Mouse (Mus musculus): ENCODE results near the gene Acap1. TPM values are rescaled to one million over a fixed set of nuclear protein-coding genes. Genes with fewer than 3 reads are reported as not detected.
A peak's percentile ranks its signal among the peaks of the same experiment; 100 is the strongest.

Gene Acap1
- polyA plus RNA-seq (2016; fragmentation: Nextera tagmentation; extraction: Ambion mirVana), result 0.83 and 1.3 TPM in 2 replicates

DNA sequence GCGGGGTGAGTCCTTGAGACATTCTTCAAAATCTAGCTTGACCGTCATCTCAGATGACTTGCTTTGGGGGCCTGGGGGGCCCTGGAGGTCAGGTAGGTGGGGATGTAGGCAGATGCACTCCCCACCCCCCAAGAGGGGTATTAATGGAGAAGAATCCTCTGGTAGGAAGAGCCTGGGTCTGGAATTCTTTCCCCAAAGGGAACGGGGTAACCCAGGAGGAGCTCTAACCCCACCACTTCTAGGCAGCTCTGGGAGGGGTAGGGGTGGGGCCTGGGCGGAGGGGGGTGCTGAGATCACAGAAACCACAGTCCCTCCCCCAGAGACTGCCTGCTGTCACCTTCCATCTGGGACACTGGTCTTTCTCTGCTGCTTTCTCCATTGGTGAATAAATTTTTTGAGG lies at the start of gene Acap1:
Acap1 (minus strand) TSS at position 249 of the 400 bp plus-strand sequence.
- Histone ChIP-seq H3K27ac (no peak within 1 kb of the TSS), H3K27me3 (0 out of 2 replicates have a peak, but pooled peaks cover 2% of the 10 kb centered on the region)

GRCm38 (mm10) chr11:69940962-69941361 lies 45.6 kb upstream of the Acap1 start:
- H3K36me3 ChIP-seq, result peaks cover 34% of the 10 kb centered on the region
- WGBS, result 84% methylated on average over 4 of the region's 4 CpGs

More for the DNA sequence above, at the start of gene Acap1:
- Histone ChIP-seq H3K9ac (no peak within 1 kb of the TSS), H3K9me3 (no peaks in the 10 kb centered on the region), H3K4me1 (peaks cover 12% of the 10 kb centered on the region), H3K4me2 (replicated peaks) (no peak within 1 kb of the TSS), H3K36me3 (0 out of 2 replicates have a peak, but pooled peaks cover 3% of the 10 kb centered on the region), H3K4me3 (no peak within 1 kb of the TSS)
- 63% methylated on average over 4 of the region's 4 CpGs for WGBS
- no peak for ATAC-seq (ENCODE audit: insufficient number of reproducible peaks, insufficient read depth, low FRiP score, low TSS enrichment)

GRCm38 (mm10) chr11:69939731-69940130 lies 44.4 kb upstream of the Acap1 start:
- H3K4me2 ChIP-seq (replicated peaks), result no peak overlapping the region
- no peak overlapping the region for H3K4me3 ChIP-seq
- no peak overlapping the region for H3K9ac ChIP-seq
- peaks cover 19% of the 10 kb centered on the region; the same call in 1 of the 2 replicates for H3K27me3 ChIP-seq
- H3K4me1 ChIP-seq, result peaks cover 32% of the 10 kb centered on the region
- H3K36me3 ChIP-seq, result peaks cover 22% of the 10 kb centered on the region
- no peak overlapping the region for H3K27ac ChIP-seq
- no peak for ATAC-seq (ENCODE audit: insufficient number of reproducible peaks, insufficient read depth, low FRiP score, low TSS enrichment)
- WGBS, result 90% methylated on average over 17 of the region's 17 CpGs
- no peaks in the 10 kb centered on the region for H3K9me3 ChIP-seq

More at GRCm38 (mm10) chr11:69940962-69941361, 45.6 kb upstream of the Acap1 start:
- no peak overlapping the region for H3K4me3 ChIP-seq
- H3K9me3 ChIP-seq, result no peaks in the 10 kb centered on the region
- no peak for ATAC-seq (ENCODE audit: insufficient number of reproducible peaks, insufficient read depth, low FRiP score, low TSS enrichment)
- H3K4me1 ChIP-seq, result peaks cover 32% of the 10 kb centered on the region
- H3K27ac ChIP-seq, result no peak overlapping the region
- H3K9ac ChIP-seq, result no peak overlapping the region
- H3K4me2 ChIP-seq (replicated peaks), result no peak overlapping the region
- peaks cover 19% of the 10 kb centered on the region; the same call in 1 of the 2 replicates for H3K27me3 ChIP-seq

GRCm38 (mm10) chr11:69939181-69939580 lies 43.8 kb upstream of the Acap1 start:
- WGBS, result 71% methylated on average over 5 of the region's 5 CpGs
- Histone ChIP-seq H3K9ac (no peak overlapping the region), H3K4me3 (no peak overlapping the region), H3K27ac (no peak overlapping the region), H3K27me3 (peaks cover 19% of the 10 kb centered on the region; the same call in 1 of the 2 replicates), H3K9me3 (no peaks in the 10 kb centered on the region), H3K36me3 (peaks cover 16% of the 10 kb centered on the region), H3K4me2 (replicated peaks) (no peak overlapping the region), H3K4me1 (peaks cover 34% of the 10 kb centered on the region)
- ATAC-seq (ENCODE audit: insufficient number of reproducible peaks, insufficient read depth, low FRiP score, low TSS enrichment), result no peak

DNA sequence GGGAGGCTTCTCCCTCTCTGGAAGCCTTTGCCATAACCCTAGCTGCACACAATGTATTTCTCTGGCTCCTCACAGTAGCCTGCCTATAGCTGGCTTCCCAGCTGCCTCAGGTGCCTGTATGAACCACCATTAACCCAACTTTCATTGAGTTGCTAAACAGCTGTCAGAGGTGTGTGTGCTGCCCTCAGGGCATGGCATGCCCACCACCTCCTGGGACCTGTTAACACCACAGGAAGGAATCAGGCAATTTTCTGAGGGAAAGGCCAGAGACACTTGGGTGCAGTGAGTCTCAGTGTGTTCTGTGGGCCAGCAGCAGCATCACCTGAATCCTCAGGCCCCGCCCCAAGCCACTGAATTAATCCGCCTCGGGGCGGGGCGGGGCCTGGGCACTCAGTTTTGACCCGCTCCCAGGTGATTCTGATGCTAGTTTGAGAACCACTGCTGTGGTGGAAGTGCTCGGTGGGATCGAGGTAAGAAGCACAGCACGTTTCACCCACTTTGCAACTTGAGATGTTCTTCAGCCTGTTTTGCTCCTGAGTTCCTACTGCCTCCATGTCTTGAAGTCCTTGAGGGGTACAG lies 43.2 kb upstream of the Acap1 start:
- H3K9me3 ChIP-seq, result no peaks in the 10 kb centered on the region
- peaks cover 31% of the 10 kb centered on the region for H3K4me1 ChIP-seq
- WGBS, result 18% methylated on average over 9 of the region's 9 CpGs
- no peak overlapping the region for H3K4me3 ChIP-seq
- no peak for ATAC-seq (ENCODE audit: insufficient number of reproducible peaks, insufficient read depth, low FRiP score, low TSS enrichment)
- H3K36me3 ChIP-seq, result peaks cover 11% of the 10 kb centered on the region
- H3K27me3 ChIP-seq, result peaks cover 19% of the 10 kb centered on the region; the same call in 1 of the 2 replicates
- no peak overlapping the region for H3K4me2 ChIP-seq (replicated peaks)
- H3K27ac ChIP-seq, result no peak overlapping the region
- 0 out of 2 replicates have a peak overlapping the region, but pooled peaks have one; percentile 30 for H3K9ac ChIP-seq

- Histone ChIP-seq H3K4me3 (no peak overlapping the region), H3K4me1 (peaks cover 31% of the 10 kb centered on the region), H3K27ac (no peak overlapping the region), H3K9ac (0 out of 2 replicates have a peak overlapping the region, but pooled peaks have one; percentile 30), H3K36me3 (peaks cover 5% of the 10 kb centered on the region), H3K27me3 (peaks cover 19% of the 10 kb centered on the region; the same call in 1 of the 2 replicates), H3K9me3 (no peaks in the 10 kb centered on the region), H3K4me2 (replicated peaks) (no peak overlapping the region)
- WGBS, result 65% methylated on average over 5 of the region's 5 CpGs
- no peak for ATAC-seq (ENCODE audit: insufficient number of reproducible peaks, insufficient read depth, low FRiP score, low TSS enrichment)
These were observed 42.5 kb upstream of the Acap1 start for GRCm38 (mm10) chr11:69937834-69938233.

DNA sequence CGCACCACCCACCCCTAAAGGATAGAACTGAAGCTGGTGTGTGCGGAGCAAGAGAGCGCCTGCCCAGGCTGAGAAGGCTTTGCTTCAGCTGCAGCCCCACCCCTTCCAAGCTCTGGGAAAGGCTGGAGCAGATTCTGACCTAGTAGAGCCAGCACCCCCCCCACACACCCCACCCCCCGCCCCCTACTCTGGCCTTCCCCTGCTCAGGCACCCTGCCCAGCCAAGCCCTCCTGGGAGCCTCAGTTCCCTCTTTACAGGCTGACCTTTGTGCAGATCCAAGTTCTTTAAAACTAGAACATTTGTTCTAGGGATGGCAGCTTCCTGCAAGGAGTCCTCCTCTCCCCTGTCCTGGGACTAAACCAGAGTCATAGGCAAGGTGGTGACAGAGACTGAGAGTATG lies 42.0 kb upstream of the Acap1 start:
- Histone ChIP-seq H3K9ac (no peak overlapping the region), H3K36me3 (0 out of 2 replicates have a peak, but pooled peaks cover under 1% of the 10 kb centered on the region), H3K4me1 (peaks cover 31% of the 10 kb centered on the region), H3K27me3 (peaks cover 19% of the 10 kb centered on the region; the same call in 1 of the 2 replicates), H3K4me3 (0 out of 2 replicates have a peak overlapping the region, but pooled peaks have one; percentile 61), H3K27ac (no peak overlapping the region), H3K4me2 (replicated peaks) (peak overlapping the region; percentile 100; the same call in 1 of the 2 replicates), H3K9me3 (no peaks in the 10 kb centered on the region)
- WGBS, result 44% methylated on average over 3 of the region's 4 CpGs
- no peak for ATAC-seq (ENCODE audit: insufficient number of reproducible peaks, insufficient read depth, low FRiP score, low TSS enrichment)

- Histone ChIP-seq H3K4me1 (peaks cover 31% of the 10 kb centered on the region), H3K4me2 (replicated peaks) (peak overlapping the region; percentile 100), H3K4me3 (peak overlapping the region; percentile 61), H3K9me3 (no peaks in the 10 kb centered on the region), H3K9ac (peak overlapping the region; percentile 74; the same call in 1 of the 2 replicates), H3K27ac (no peak overlapping the region), H3K27me3 (peaks cover 19% of the 10 kb centered on the region; the same call in 1 of the 2 replicates), H3K36me3 (no peaks in the 10 kb centered on the region)
- no peak for ATAC-seq (ENCODE audit: insufficient number of reproducible peaks, insufficient read depth, low FRiP score, low TSS enrichment)
- 41% methylated on average over 9 of the region's 9 CpGs for WGBS
These were observed 41.5 kb upstream of the Acap1 start for GRCm38 (mm10) chr11:69936714-69937347.

DNA sequence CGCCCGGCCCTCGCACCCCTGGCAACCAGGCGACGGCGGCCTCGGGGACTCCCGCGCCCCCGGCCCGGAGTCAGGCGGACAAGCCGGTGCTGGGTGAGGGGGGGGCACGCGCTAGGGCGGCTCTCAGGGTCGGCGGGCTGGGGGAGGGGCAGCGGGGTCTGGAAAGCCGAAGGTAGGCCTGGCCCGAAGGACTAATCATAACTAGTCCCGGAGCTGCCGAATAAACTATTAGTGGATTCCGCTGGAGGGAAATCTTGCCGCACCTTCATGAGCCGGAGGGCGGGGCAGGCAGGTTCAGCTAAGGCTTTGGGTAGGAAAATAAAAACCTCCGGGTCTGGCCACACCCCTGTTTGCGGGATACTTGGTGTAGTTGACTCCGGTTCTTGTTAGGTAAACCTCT lies 40.8 kb upstream of the Acap1 start:
- H3K27ac ChIP-seq, result no peak overlapping the region
- peaks cover 31% of the 10 kb centered on the region for H3K4me1 ChIP-seq
- H3K9ac ChIP-seq, result peak overlapping the region; percentile 74
- no peak for ATAC-seq (ENCODE audit: insufficient number of reproducible peaks, insufficient read depth, low FRiP score, low TSS enrichment)
- H3K27me3 ChIP-seq, result peaks cover 19% of the 10 kb centered on the region; the same call in 1 of the 2 replicates
- H3K9me3 ChIP-seq, result no peaks in the 10 kb centered on the region
- H3K4me3 ChIP-seq, result peak overlapping the region; percentile 61
- 3% methylated on average over 30 of the region's 30 CpGs for WGBS
- no peaks in the 10 kb centered on the region for H3K36me3 ChIP-seq
- peak overlapping the region; percentile 100 for H3K4me2 ChIP-seq (replicated peaks)

DNA sequence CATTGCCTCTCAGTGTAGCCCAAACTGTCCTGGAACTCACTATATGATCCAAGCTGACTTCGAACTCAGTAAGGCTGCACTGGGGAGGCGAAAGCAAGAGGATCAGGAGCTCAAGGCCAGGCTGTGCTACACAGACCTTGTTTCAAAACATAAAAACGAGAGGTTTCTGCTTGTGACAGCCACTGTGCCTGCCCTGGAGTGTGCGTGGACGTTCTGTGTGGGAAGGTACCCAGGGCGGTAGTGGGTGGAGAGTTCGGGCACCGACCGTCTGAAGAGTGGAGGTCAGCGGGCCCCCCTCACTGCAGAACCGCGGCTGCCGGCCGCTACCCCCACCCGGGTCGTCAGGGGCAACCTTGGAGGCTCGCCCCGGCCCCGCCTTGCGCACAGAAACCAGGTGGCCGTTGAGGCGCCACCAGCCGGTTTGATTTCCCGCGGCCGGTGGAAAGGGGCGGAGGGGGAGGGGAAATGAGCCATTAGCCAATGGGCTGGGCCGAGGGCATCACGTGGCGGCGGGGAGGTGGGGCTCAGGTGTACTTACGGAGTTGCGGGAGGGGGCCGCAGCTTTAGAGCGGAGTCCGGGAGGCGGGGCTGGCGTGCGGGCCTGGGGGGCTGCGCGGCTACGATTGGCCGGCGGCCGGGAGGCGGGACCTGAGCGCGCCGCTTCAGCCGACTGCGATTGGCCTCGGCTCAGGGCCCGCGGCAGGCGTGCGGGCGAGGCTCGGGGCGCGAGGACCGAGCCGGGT lies 40.0 kb upstream of the Acap1 start, which contains the start of gene Ybx2:
Ybx2 (plus strand) TSS at position 660 of the 743 bp plus-strand sequence.
- ATAC-seq (ENCODE audit: insufficient number of reproducible peaks, insufficient read depth, low FRiP score, low TSS enrichment), result peak; percentile 89
- H3K27me3 ChIP-seq, result peaks cover 19% of the 10 kb centered on the region; the same call in 1 of the 2 replicates
- peak within 1 kb of the TSS; percentile 100 for H3K4me2 ChIP-seq (replicated peaks)
- H3K27ac ChIP-seq, result 0 out of 2 replicates have a peak within 1 kb of the TSS, but pooled peaks have one; percentile 36
- H3K4me3 ChIP-seq, result peak within 1 kb of the TSS; percentile 61
- peak within 1 kb of the TSS; percentile 74 for H3K9ac ChIP-seq
- no peaks in the 10 kb centered on the region for H3K9me3 ChIP-seq
- peaks cover 31% of the 10 kb centered on the region for H3K4me1 ChIP-seq
- WGBS, result 2% methylated on average over 54 of the region's 62 CpGs
- H3K36me3 ChIP-seq, result no peaks in the 10 kb centered on the region

DNA sequence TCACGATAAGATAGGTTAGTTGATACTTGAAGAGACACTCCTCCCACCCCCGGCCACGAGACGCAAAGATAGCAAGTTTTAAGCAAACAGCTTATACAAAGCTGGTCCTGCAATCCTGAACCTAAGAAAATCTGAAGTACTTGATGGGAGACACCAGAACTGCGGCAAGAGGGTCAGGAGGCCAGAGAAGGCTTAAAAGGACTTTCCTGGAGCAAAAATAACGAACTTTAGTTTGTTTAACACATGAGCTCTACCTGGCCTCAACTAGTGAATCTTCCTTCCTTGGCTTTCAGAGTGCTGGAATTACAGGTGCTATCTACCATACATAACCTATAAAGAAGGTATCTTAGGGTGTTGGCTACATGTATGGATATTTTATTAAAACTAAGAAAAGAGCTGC lies 39.3 kb upstream of the Acap1 start:
- Histone ChIP-seq H3K27me3 (peaks cover 19% of the 10 kb centered on the region; the same call in 1 of the 2 replicates), H3K9ac (no peak overlapping the region), H3K36me3 (no peaks in the 10 kb centered on the region), H3K9me3 (no peaks in the 10 kb centered on the region), H3K4me3 (peak overlapping the region; percentile 22; the same call in 1 of the 2 replicates), H3K27ac (no peak overlapping the region), H3K4me1 (peaks cover 31% of the 10 kb centered on the region), H3K4me2 (replicated peaks) (peak overlapping the region; percentile 50)
- no peak for ATAC-seq (ENCODE audit: insufficient number of reproducible peaks, insufficient read depth, low FRiP score, low TSS enrichment)
- WGBS, result 21% methylated on average over 6 of the region's 6 CpGs

All from embryonic facial prominence, embryonic 12.5 days (tissue).